Mouse (Mus musculus) thymus, adult 2 months (tissue): ENCODE results near the gene Stambpl1. TPM values are rescaled to one million over a fixed set of nuclear protein-coding genes. Genes with fewer than 3 reads are reported as not detected.

Experiments
- DNase-seq: peaks from one replicate; pipeline ENCODE4 v3.0.0; 2021
- H3K27ac ChIP-seq: fragments of 200-500 bp; 2 replicates; pipeline ENCODE4 v1.5.1; 2012; ENCODE audit warnings: low read length, control low read depth; ENCODE audit not compliant: control insufficient read depth, insufficient read depth
- H3K27me3 ChIP-seq: fragments of 200-500 bp; 2 replicates; pipeline ENCODE4 v1.6.1; 2012; ENCODE audit warnings: mild to moderate bottlenecking, low read length, moderate library complexity, mixed read lengths; ENCODE audit not compliant: control insufficient read depth, insufficient read depth
- H3K36me3 ChIP-seq: fragments of 200-500 bp; 2 replicates; pipeline ENCODE4 v1.6.1; 2012; ENCODE audit warnings: mild to moderate bottlenecking, low read length, moderate library complexity; ENCODE audit not compliant: control insufficient read depth, insufficient read depth
- H3K4me1 ChIP-seq: fragments of 200-500 bp; replicated peaks from 2 replicates; pipeline ENCODE4 v1.6.1; 2012; ENCODE audit warnings: low read length; ENCODE audit not compliant: control insufficient read depth, insufficient read depth
- H3K4me3 ChIP-seq: fragments of 200-500 bp; 2 replicates; pipeline ENCODE4 v1.5.1; 2012; ENCODE audit warnings: mild to moderate bottlenecking, low read length, control low read depth, moderate library complexity; ENCODE audit not compliant: control insufficient read depth, insufficient read depth
- CTCF ChIP-seq: fragments of 200-500 bp; IDR thresholded peaks from 2 replicates; pipeline ENCODE4 v1.5.1; 2012; ENCODE audit warnings: mild to moderate bottlenecking, control low read depth, low read length, moderate library complexity, borderline replicate concordance; ENCODE audit not compliant: control insufficient read depth, poor library complexity, insufficient read depth; ENCODE audit errors: extremely low read depth
- POLR2A ChIP-seq: fragments of 200-500 bp; IDR thresholded peaks from 2 replicates; pipeline ENCODE4 v1.6.1; 2012; ENCODE audit warnings: mild to moderate bottlenecking, low read length, control low read depth, moderate library complexity; ENCODE audit not compliant: control insufficient read depth, poor library complexity, insufficient read depth; ENCODE audit errors: extremely low read depth
- WGBS: fragments of 180-500 bp; shearing (Covaris S2); methylation state at CpG from one replicate; pipeline ENCODE4 v1.1.7; 2018; 5-methylcytosine and 5-hydroxymethylcytosine counted together
- polyA plus RNA-seq: library from polyadenylated mRNA; depleted of rRNA; stranded (reverse); fragments of >200 nt; gene quantifications from 2 replicates; pipeline ENCODE4 v1.2.3, GENCODE M21; 2012

The Stambpl1 gene
- polyA plus RNA-seq, 1 experiment = 34.0 TPM

GRCm38 (mm10) chr19:34232326-34232725, 40.3 kb downstream of the Stambpl1 start:
- no peak overlapping the region for H3K27ac ChIP-seq
- WGBS = 87% methylated on average over 5 of the region's 5 CpGs
- H3K27me3 ChIP-seq = no peaks in the 10 kb centered on the region
- no peak overlapping the region for H3K4me3 ChIP-seq
- H3K4me1 ChIP-seq = peaks cover 9% of the 10 kb centered on the region
- no peak for DNase-seq
- no peak for TF ChIP-seq CTCF
- TF ChIP-seq POLR2A = no peak
- peaks cover 83% of the 10 kb centered on the region for H3K36me3 ChIP-seq

GRCm38 (mm10) chr19:34233944-34234343, 41.9 kb downstream of the Stambpl1 start:
- Histone ChIP-seq H3K27me3 (no peaks in the 10 kb centered on the region), H3K4me3 (no peak overlapping the region), H3K36me3 (peaks cover 84% of the 10 kb centered on the region), H3K27ac (peak overlapping the region; percentile 53; the same call in 1 of the 2 replicates), H3K4me1 (peaks cover 9% of the 10 kb centered on the region)
- WGBS = 56% methylated on average over 14 of the region's 14 CpGs
- TF ChIP-seq POLR2A (no peak), CTCF (no peak)
- DNase-seq = no peak

DNA sequence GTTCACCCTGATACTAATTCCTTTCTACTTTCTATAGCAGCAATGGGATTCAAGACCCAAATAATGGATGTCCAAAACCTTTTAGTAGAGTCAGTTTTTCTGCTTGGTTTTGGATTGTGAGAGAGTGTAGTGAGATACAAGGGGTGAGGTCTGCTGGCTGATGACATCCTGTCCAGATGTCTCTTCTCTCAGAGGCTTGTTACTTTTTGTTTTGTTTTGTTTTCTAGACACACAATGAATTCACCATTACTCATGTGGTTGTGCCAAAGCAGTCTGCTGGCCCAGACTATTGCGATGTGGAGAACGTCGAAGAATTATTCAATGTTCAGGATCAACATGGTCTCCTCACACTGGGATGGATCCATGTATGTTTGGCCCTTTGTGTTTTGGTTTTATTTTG, 44.0 kb downstream of the Stambpl1 start:
- H3K27me3 ChIP-seq = no peaks in the 10 kb centered on the region
- H3K4me1 ChIP-seq = peaks cover 9% of the 10 kb centered on the region
- H3K36me3 ChIP-seq = peaks cover 84% of the 10 kb centered on the region
- no peak for DNase-seq
- H3K4me3 ChIP-seq = no peak overlapping the region
- no peak for TF ChIP-seq CTCF
- TF ChIP-seq POLR2A = no peak
- 96% methylated on average over 3 of the region's 3 CpGs for WGBS
- no peak overlapping the region for H3K27ac ChIP-seq

DNA sequence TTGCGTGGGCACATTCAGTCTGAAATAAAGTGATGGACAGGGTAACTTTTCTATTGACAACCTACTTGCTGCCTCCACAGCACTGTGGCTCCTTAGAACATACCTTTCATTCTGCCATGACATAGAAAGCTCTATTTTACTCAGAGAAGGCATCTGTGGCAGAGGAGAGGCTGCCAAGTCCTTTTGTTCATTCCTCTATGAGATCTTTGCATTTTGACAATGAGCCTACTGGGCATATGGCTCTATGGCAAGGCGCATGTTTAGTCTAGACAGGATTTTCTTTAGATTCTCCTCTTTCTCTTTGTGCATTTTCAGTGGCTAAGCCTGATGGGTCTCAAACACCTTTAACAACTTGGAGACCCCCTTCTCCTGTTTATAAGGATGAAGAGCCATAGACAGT, 45.7 kb downstream of the Stambpl1 start:
- H3K4me3 ChIP-seq = no peak overlapping the region
- peaks cover 6% of the 10 kb centered on the region for H3K4me1 ChIP-seq
- WGBS = 100% methylated on average over 2 of the region's 2 CpGs
- H3K27ac ChIP-seq = no peak overlapping the region
- TF ChIP-seq CTCF = no peak
- H3K27me3 ChIP-seq = no peaks in the 10 kb centered on the region
- no peak for DNase-seq
- H3K36me3 ChIP-seq = peaks cover 75% of the 10 kb centered on the region

DNA sequence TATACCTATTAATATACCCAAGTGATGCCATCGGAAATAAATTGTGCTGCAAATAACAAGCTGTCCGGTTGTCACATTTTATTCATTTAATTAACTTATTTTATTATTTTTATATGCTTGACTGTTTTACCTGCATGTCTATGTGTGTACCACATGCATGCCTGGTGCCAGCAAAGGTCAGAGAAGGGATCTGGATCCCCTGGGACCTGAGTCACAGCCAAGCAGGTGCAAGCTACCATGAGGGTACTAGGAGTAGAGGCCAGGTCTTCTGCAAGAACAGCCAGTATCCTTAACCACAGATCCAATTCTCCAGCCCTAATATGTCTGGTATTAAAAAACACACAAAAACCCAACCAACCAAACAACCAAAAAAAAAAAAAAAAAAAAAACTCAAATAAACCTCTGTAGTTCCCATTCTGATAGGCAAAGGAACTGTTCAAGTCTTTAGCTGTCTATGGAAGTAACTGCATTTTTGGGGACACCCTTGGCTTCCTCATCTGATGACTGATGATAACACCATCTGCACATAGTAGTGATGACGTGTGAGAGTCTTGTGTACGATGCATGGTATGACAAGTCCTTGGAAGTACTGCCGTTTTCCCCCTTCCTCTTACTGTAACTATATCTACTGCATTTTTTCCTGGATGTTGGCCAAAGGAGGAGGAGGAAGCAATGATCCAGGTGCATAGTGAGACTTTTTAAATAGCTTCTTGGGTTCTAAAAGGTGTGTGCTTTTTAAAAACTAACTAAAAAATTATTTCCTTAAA, 48.4 kb downstream of the Stambpl1 start:
- WGBS = 96% methylated on average over 5 of the region's 5 CpGs
- H3K4me1 ChIP-seq = peaks cover 3% of the 10 kb centered on the region; the same call in 1 of the 2 replicates

GRCm38 (mm10) chr19:34241247-34241915, 49.4 kb downstream of the Stambpl1 start:
- Histone ChIP-seq H3K27me3 (no peaks in the 10 kb centered on the region), H3K27ac (no peak overlapping the region), H3K4me3 (no peak overlapping the region), H3K36me3 (peaks cover 49% of the 10 kb centered on the region), H3K4me1 (peaks cover 3% of the 10 kb centered on the region; the same call in 1 of the 2 replicates)
- TF ChIP-seq CTCF (no peak), POLR2A (no peak)
- no peak for DNase-seq
- 82% methylated on average over 15 of the region's 15 CpGs for WGBS

More for the DNA sequence above, 48.4 kb downstream of the Stambpl1 start:
- H3K36me3 ChIP-seq = peaks cover 58% of the 10 kb centered on the region
- H3K27me3 ChIP-seq = no peaks in the 10 kb centered on the region
- H3K4me3 ChIP-seq = no peak overlapping the region
- TF ChIP-seq CTCF = no peak
- TF ChIP-seq POLR2A = no peak
- no peak for DNase-seq
- no peak overlapping the region for H3K27ac ChIP-seq

DNA sequence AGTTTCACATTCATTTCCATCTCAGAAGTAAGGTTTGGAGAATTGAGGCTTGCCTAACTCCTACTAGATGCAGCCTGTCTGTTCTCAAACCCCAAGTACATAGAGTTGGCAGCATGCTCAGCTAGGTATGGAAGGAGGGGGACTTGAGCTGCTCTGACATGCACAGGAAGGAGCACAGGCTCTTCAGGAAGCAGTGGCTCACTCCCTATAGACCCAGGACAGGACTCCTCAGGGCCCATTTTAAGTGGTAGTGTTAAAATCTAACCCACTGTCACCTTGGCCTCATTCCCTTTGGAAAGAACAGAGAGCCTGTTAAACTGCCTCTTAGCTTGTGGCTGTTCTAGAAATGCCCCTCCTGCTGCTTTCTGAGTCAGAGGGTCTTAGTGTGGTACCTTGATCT, 50.9 kb downstream of the Stambpl1 start:
- Histone ChIP-seq H3K4me1 (peaks cover 3% of the 10 kb centered on the region; the same call in 1 of the 2 replicates), H3K27ac (no peak overlapping the region), H3K36me3 (peaks cover 37% of the 10 kb centered on the region), H3K27me3 (no peaks in the 10 kb centered on the region), H3K4me3 (no peak overlapping the region)
- DNase-seq = no peak
- TF ChIP-seq CTCF = no peak
- TF ChIP-seq POLR2A = no peak
